Mouse (Mus musculus) forebrain, embryonic 11.5 days (tissue): ENCODE data around the gene Gm49368. TPM values are rescaled to one million over a fixed set of nuclear protein-coding genes. Genes with fewer than 3 reads are reported as not detected.
"Not testable (repeated sequence)": the region's sequence is repeated elsewhere in the genome, so short reads cannot be mapped to it uniquely, and the experiment has no call there.

Source experiments
- ATAC-seq: fragments of 200-750 bp; cut with Nextera tagmentation; replicated peaks from 2 replicates; pipeline ENCODE4 v1.8.0; 2017; ENCODE audit warnings: moderate TSS enrichment; ENCODE audit not compliant: low FRiP score
- DNase-seq: peaks from one replicate; pipeline ENCODE4 v3.0.0-alpha.2; 2017; ENCODE audit warnings: low spot score
- H3K27ac ChIP-seq: fragments of 300-500 bp; sonication (generic); 2 replicates; pipeline ENCODE4 v1.5.1; 2014; ENCODE audit warnings: low read depth, low read length
- H3K27me3 ChIP-seq: fragments of 300-500 bp; sonication (generic); 2 replicates; pipeline ENCODE4 v1.6.1; 2014; ENCODE audit warnings: mild to moderate bottlenecking, low read length, mixed read lengths; ENCODE audit not compliant: control insufficient read depth, insufficient read depth
- H3K36me3 ChIP-seq: fragments of 300-500 bp; sonication (generic); 2 replicates; pipeline ENCODE4 v1.6.1; 2014; ENCODE audit warnings: mild to moderate bottlenecking, low read length, moderate library complexity, mixed read lengths; ENCODE audit not compliant: control insufficient read depth, insufficient read depth
- H3K4me1 ChIP-seq: fragments of 300-500 bp; sonication (generic); replicated peaks from 2 replicates; pipeline ENCODE4 v1.6.1; 2014; ENCODE audit warnings: low read length, mixed read lengths; ENCODE audit not compliant: control insufficient read depth, insufficient read depth
- H3K4me2 ChIP-seq: fragments of 300-500 bp; sonication (generic); 2 replicates; pipeline ENCODE4 v1.6.1; 2014; ENCODE audit warnings: low read depth, mild to moderate bottlenecking, low read length, moderate library complexity, mixed read lengths; ENCODE audit not compliant: severe bottlenecking
- H3K4me3 ChIP-seq: fragments of 300-500 bp; sonication (generic); 2 replicates; pipeline ENCODE4 v1.5.1; 2014; ENCODE audit warnings: low read depth, low read length
- H3K9ac ChIP-seq: fragments of 300-500 bp; sonication (generic); 2 replicates; pipeline ENCODE4 v1.6.1; 2014; ENCODE audit warnings: low read length
- H3K9me3 ChIP-seq: fragments of 300-500 bp; sonication (generic); 2 replicates; pipeline ENCODE4 v1.6.1; 2016; ENCODE audit warnings: low read length, mixed read lengths; ENCODE audit not compliant: control insufficient read depth
- WGBS: fragments of 180-500 bp; shearing (Covaris S2); extraction: QIAGEN DNeasy Blood & Tissue Kit; methylation state at CpG from one replicate; pipeline ENCODE4 v1.1.7; 2014; 5-methylcytosine and 5-hydroxymethylcytosine counted together
- polyA plus RNA-seq: library from polyadenylated mRNA; unstranded; fragments of >200 nt; fragmentation: Nextera tagmentation; extraction: Ambion mirVana; gene quantifications from 2 replicates; pipeline ENCODE4 v1.2.1, GENCODE M21; 2014

Gm49368 gene
- polyA plus RNA-seq, 1 experiment from 2014 or later = not detected

- not testable (repeated sequence) for H3K4me2 ChIP-seq, H3K4me3 ChIP-seq, H3K9ac ChIP-seq, H3K4me1 ChIP-seq, H3K27me3 ChIP-seq, H3K36me3 ChIP-seq, H3K27ac ChIP-seq, H3K9me3 ChIP-seq, DNase-seq, ATAC-seq
- 80% methylated on average over 7 of the region's 8 CpGs for WGBS
Measured at GRCm38 (mm10) chr7:128158688-128159354, 96.3 kb downstream of the Gm49368 start.

DNA sequence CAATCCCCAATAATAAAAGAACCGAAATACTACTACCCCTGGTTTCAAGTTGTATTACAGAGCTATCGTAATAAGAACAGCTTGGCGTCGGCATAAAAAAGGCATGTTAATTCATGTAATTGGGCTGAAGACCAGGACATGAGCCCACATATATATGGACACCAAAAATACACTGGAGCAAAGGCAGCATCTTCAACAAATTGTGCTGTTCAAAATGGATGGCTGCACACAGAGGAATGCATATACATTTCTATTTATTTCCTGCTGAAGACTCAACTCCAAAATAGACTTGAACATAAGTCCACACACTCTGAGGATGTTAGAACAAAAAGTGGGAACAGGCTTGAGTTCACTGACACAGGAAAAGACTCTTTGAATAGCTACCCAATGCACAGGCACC is 101.5 kb downstream of the Gm49368 start:
- H3K27me3 ChIP-seq = no peaks in the 10 kb centered on the region
- H3K4me3 ChIP-seq = no peak overlapping the region
- ATAC-seq (no peak), DNase-seq (no peak)
- H3K9me3 ChIP-seq = no peaks in the 10 kb centered on the region
- H3K36me3 ChIP-seq = no peaks in the 10 kb centered on the region
- no peak overlapping the region for H3K27ac ChIP-seq
- no peak overlapping the region for H3K4me2 ChIP-seq
- no peak overlapping the region for H3K9ac ChIP-seq
- over 99% methylated on average over 4 of the region's 4 CpGs for WGBS
- no peaks in the 10 kb centered on the region for H3K4me1 ChIP-seq

DNA sequence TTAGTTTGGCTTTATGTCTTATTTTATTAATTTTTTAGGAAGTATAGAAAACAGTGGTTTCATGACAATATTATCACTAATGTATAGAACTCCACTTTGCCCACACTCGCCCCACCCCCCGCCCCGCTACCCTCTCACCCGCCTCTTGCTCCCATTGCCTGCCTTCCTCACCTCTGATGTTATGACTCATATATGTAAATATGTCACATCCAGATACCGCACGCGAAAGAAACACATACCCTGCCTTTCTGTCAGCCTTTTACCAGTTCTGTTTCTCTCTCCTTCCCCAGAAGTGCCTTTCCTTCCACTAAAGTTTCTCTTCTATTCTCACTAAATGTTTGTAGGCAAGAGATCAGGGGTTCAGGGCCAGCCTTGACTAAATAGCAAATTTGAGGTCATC is 103.9 kb downstream of the Gm49368 start:
- no peaks in the 10 kb centered on the region for H3K27me3 ChIP-seq
- H3K4me3 ChIP-seq = no peak overlapping the region
- H3K9me3 ChIP-seq = no peaks in the 10 kb centered on the region
- no peak overlapping the region for H3K9ac ChIP-seq
- DNase-seq (no peak), ATAC-seq (no peak)
- H3K4me1 ChIP-seq = no peaks in the 10 kb centered on the region
- no peak overlapping the region for H3K27ac ChIP-seq
- no peaks in the 10 kb centered on the region for H3K36me3 ChIP-seq
- no peak overlapping the region for H3K4me2 ChIP-seq
- 89% methylated on average over 7 of the region's 7 CpGs for whole genome bisulfite sequencing

- no peaks in the 10 kb centered on the region for H3K36me3 ChIP-seq
- H3K4me3 ChIP-seq = no peak overlapping the region
- no peaks in the 10 kb centered on the region for H3K9me3 ChIP-seq
- no peaks in the 10 kb centered on the region for H3K27me3 ChIP-seq
- H3K9ac ChIP-seq = no peak overlapping the region
- DNase-seq = no peak
- no peaks in the 10 kb centered on the region for H3K4me1 ChIP-seq
- no peak for ATAC-seq
- no peak overlapping the region for H3K27ac ChIP-seq
- WGBS = 84% methylated on average over 3 of the region's 3 CpGs
- no peak overlapping the region for H3K4me2 ChIP-seq
Measured at GRCm38 (mm10) chr7:128169996-128170395, 107.5 kb downstream of the Gm49368 start.

Other genes starting within 250 kb of the Gm49368 start
- gene Stx4a, start 238.4 kb upstream of the Gm49368 start, polyA plus RNA-seq = 10.1 and 13.2 TPM in 2 replicates
- 11.1 and 13.0 TPM in 2 replicates for gene Stx1b, start 238.1 kb upstream of the Gm49368 start, polyA plus RNA-seq
- 26.2 and 26.8 TPM in 2 replicates for gene Zfp646, start 186.5 kb upstream of the Gm49368 start, polyA plus RNA-seq
- 32.6 and 32.9 TPM in 2 replicates for gene Zfp668, start 185.9 kb upstream of the Gm49368 start, polyA plus RNA-seq
- 0.56 and 0.91 TPM in 2 replicates for gene Prss53, start 171.7 kb upstream of the Gm49368 start, polyA plus RNA-seq
- not detected in 2 replicates for gene Gm21974, start 167.2 kb upstream of the Gm49368 start, polyA plus RNA-seq
- 47.8 and 48.9 TPM in 2 replicates for gene Vkorc1, start 167.1 kb upstream of the Gm49368 start, polyA plus RNA-seq
- 102 and 139 TPM in 2 replicates for gene Bckdk, start 158.6 kb upstream of the Gm49368 start, polyA plus RNA-seq
- gene Kat8, start 150.2 kb upstream of the Gm49368 start, polyA plus RNA-seq = 55.9 and 58.3 TPM in 2 replicates
- gene Prss8, start 132.6 kb upstream of the Gm49368 start, polyA plus RNA-seq = 1.8 and 3.1 TPM in 2 replicates
- gene Prss36, start 116.0 kb upstream of the Gm49368 start, polyA plus RNA-seq = 10.4 and 10.7 TPM in 2 replicates
- 44.7 and 62.6 TPM in 2 replicates for gene Fus, start 95.2 kb upstream of the Gm49368 start, polyA plus RNA-seq
- 4.2 and 7.0 TPM in 2 replicates for gene Pycard, start 68.8 kb upstream of the Gm49368 start, polyA plus RNA-seq
- gene Trim72, start 58.7 kb upstream of the Gm49368 start, polyA plus RNA-seq = not detected in 2 replicates
- 0.40 and 0.57 TPM in 2 replicates for gene Itgam, start within 50 bp of the Gm49368 start, polyA plus RNA-seq
- not detected in 2 replicates for gene Itgax, start 66.9 kb downstream of the Gm49368 start, polyA plus RNA-seq
- not detected in 2 replicates for gene Itgad, start 91.7 kb downstream of the Gm49368 start, polyA plus RNA-seq
- gene Cox6a2, start 143.7 kb downstream of the Gm49368 start, polyA plus RNA-seq = not detected in 2 replicates
- gene Armc5, start 174.7 kb downstream of the Gm49368 start, polyA plus RNA-seq = 11.8 and 13.3 TPM in 2 replicates
- 13.2 and 13.3 TPM in 2 replicates for gene 9130023H24Rik, start 175.3 kb downstream of the Gm49368 start, polyA plus RNA-seq
- 34.1 and 35.5 TPM in 2 replicates for gene Tgfb1i1, start 184.1 kb downstream of the Gm49368 start, polyA plus RNA-seq
- gene Slc5a2, start 203.0 kb downstream of the Gm49368 start, polyA plus RNA-seq = 0.35 TPM in 1 of 2 replicates, not detected in the other
- 23.8 and 24.9 TPM in 2 replicates for gene BC017158, start 235.5 kb downstream of the Gm49368 start, polyA plus RNA-seq